Mouse (Mus musculus): ENCODE measurements around the gene Wfdc8. TPM values are rescaled to one million over a fixed set of nuclear protein-coding genes. Genes with fewer than 3 reads are reported as not detected.

Wfdc8 gene
- not detected in 2 replicates for polyA plus RNA-seq (2012)

DNA sequence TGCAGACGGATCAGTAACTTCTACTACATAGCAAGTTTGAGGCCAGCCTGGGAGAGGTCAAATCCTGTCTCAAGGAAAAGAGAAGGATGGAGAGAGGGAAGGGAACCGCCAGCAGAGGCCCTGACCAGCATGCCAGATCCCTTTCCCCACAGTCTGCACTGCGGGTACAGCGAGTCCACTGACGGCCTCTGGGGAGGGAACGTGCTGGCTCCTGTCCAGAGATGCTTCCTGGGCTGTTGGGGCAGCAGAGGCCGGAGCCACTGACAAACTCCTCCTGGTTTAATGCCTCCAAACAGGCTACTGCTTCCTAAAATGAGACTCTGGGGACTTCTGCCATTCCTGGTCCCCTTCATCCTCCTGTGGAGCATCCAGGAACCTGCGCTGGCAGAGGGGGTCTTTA lies at the start of gene Wfdc8, which contains the start of gene Wfdc6b:
Gene Wfdc8, minus strand, starts transcription at position 156 of the 400 bp plus-strand sequence.
Gene Wfdc6b, plus strand, starts transcription at position 52 of the 400 bp plus-strand sequence.

DNA sequence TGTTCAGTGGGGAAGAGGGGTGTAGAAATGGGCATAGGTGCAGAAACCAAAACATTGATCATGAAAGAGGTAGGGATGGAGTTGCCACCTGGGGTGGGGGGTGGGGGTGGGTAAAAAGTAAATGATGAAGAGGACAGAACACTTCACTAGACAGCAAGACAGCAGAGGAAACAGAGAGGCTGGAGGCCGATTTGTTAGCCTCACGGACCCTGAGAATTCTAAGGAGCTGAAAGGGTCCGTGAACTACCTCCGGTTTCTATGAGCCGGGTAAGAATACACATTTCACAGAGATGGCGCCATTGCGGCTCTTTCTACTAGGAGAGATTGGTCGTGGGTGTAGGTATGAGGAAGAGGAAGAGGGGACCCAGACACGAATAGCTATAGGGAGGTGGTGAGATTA lies 43.1 kb upstream of the Wfdc8 start, which contains the start of gene Wfdc9:
Gene Wfdc9, minus strand, starts transcription at position 101 of the 400 bp plus-strand sequence.

DNA sequence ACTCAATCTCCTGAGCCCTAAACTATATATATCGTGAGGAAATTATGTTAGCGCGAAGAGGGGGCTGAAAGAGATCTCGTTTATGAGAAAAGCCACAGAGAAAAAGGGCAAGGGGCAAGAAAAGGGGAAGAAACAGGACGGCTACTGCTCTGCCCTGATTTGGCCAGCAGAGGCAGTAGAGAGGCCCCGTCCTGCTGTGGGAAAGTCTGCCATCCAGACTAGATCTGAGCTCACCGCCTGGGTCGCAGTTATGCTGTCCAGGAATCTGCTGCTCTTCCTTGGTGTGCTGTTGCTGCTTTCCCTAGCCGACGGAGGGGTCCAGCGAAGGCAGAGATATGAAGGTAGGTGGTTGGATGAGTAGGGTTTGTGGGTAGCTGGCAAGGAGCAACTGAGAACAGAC lies 42.4 kb upstream of the Wfdc8 start, which contains the start of gene Wfdc10:
Gene Wfdc10, plus strand, starts transcription at position 189 of the 400 bp plus-strand sequence.

DNA sequence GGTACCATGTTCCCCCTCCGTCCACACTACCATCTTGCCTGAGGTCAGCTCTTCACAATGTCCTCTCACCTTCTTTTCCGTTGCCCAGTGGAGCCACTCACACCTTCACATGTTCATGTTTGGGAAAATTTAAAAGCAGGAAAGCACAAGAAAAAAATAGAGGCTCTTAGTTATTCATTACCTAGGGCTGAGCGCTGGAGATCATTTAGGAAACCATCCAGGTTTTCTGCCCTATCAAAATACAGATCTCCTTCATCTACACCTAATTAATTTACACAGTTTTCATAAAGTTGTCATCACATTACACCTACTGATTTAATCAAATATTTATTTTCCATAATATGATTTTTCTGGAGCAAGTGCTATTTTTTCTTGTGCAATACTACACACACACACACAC lies 25.3 kb upstream of the Wfdc8 start, which contains the start of gene Wfdc16:
Gene Wfdc16, minus strand, starts transcription at position 101 of the 400 bp plus-strand sequence.

DNA sequence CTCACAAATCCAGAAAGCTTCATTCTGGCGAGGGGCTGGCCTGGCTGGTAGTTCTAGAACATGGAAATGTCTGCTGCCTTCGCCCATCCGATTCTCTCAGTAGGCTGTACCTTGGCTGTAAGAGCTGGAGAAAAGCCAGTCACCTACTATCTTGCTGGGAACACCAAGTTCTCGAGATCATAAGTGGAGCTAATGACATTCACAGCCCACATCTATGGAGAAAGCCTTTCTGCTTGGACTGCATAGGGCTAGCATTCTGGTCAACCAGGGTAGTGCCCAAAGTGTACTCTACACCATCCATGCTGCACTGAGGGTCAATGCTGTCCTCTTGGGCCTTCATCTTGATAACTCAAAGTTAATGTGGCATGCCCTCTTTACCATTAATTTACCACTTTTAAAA lies 19.9 kb downstream of the Wfdc8 start, which contains the start of gene Eppin:
Gene Eppin, minus strand, starts transcription at position 101 of the 400 bp plus-strand sequence.

DNA sequence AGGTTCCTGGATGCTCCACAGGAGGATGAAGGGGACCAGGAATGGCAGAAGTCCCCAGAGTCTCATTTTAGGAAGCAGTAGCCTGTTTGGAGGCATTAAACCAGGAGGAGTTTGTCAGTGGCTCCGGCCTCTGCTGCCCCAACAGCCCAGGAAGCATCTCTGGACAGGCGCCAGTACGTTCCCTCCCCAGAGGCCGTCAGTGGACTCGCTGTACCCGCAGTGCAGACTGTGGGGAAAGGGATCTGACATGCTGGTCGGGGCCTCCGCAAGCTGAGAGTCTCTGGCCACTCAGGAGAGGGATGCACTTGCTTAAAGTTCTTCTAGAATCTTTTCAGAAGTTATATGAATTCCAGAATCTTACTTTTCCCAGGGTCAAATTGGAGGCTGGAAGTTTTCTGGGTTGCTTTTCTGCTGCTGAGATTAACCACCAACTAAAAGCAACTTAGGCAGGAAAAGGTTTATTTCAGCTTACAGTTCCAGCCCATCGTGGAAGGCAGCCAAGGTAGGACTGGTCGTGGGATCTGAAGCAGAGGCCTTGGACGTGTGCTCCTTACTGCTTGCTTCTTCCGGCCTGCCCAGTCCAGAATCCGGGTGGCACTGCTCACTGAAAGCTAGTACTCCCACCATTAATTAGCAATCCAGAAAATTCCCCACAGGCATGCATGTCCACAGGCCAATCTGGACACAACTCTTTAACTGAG lies 28.3 kb downstream of the Wfdc8 start, which contains the start of gene Wfdc6a:
Gene Wfdc6a, minus strand, starts transcription at position 423 of the 701 bp plus-strand sequence.

DNA sequence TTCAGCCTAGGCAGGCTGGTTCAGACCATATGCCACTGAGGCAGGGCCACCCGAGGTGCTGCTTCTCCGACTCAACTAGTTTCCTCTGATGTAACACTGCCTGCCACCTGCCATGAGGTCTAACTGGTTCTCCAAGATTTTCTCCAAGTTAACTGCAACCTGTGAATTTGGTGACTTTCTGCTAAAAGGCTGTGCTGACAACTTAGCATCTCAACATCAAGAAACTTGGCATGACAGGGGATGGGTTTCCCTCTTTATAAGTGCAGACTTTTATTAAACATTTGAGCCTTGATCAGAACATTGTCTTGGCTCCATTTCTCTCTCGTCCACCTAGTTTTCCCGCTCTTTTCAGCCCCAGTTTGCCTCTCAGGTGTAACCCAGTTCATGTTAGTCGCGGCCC lies 40.1 kb downstream of the Wfdc8 start, which contains the start of gene Spint3:
Gene Spint3, minus strand, starts transcription at position 101 of the 400 bp plus-strand sequence.

DNA sequence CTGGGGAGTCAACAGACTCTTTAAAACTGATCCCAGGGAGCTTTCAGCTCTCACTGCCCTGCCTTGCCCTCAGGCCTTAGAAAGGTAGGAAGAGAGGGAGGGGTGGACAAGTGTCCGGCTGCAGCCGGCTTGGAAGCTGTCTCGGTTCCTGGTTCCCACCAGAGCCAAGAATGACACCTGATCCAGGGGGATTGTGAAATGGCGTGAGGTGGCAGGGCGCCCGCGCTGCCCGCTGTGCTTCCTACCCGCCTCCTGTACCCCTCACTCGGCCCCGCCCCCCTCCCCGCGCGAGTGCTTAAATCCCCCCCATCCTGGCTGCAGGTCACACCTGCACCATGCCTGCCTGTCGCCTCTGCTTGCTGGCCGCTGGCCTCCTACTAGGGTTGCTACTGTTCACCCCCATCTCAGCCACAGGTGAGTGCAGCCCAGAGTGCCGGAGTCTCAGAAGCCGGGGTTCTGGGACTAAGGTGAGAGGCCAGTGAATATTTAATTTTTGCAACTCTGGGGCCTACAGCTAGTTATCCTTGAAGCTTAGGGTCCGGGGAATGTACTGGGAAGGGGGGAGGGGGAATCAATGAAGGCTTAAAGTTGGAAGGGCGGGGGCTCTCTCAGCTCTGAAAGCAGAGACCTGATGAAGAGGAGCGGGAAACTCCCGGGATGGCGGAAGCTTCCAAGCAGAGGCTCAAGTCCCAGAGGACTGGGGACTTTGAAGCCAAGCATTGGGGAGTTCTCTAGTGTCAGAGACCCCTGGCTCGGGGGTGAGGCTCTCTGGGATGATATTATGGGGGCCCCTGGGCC lies 50.8 kb downstream of the Wfdc8 start, which contains the start of gene Wfdc2:
Gene Wfdc2, plus strand, starts transcription at position 23 of the 798 bp plus-strand sequence.

Other genes starting within 250 kb of the Wfdc8 start
- 23.0 and 53.6 TPM in 2 replicates for gene Slpi, start 224.5 kb downstream of the Wfdc8 start, polyA plus RNA-seq (2012)
- not detected in 2 replicates for gene Rbpjl, start 210.5 kb downstream of the Wfdc8 start, polyA plus RNA-seq (2012)
- gene Matn4, start 208.5 kb downstream of the Wfdc8 start, polyA plus RNA-seq (2012) = 0.04 TPM in 1 of 2 replicates, not detected in the other
- 2.3 and 2.6 TPM in 2 replicates for gene Sdc4, start 169.7 kb downstream of the Wfdc8 start, polyA plus RNA-seq (2012)
- 121 and 142 TPM in 2 replicates for gene Sys1, start 156.7 kb downstream of the Wfdc8 start, polyA plus RNA-seq (2012)
- 1.2 and 2.3 TPM in 2 replicates for gene Gm20458, start 152.7 kb downstream of the Wfdc8 start, polyA plus RNA-seq (2012)
- gene Trp53tg5, start 139.9 kb downstream of the Wfdc8 start, polyA plus RNA-seq (2012) = not detected in 2 replicates
- 0.61 and 1.8 TPM in 2 replicates for gene Dbndd2, start 127.5 kb downstream of the Wfdc8 start, polyA plus RNA-seq (2012)
- gene Pigt, start 116.1 kb downstream of the Wfdc8 start, polyA plus RNA-seq (2012) = 231 and 267 TPM in 2 replicates
- 0.11 TPM in 1 of 2 replicates, not detected in the other for gene Wfdc2, start 51.2 kb downstream of the Wfdc8 start, polyA plus RNA-seq (2012)
- not detected in 2 replicates for gene Spint3, start 40.2 kb downstream of the Wfdc8 start, polyA plus RNA-seq (2012)
- gene Wfdc6a, start 28.2 kb downstream of the Wfdc8 start, polyA plus RNA-seq (2012) = not detected in 2 replicates
- not detected in 2 replicates for gene Eppin, start 20.0 kb downstream of the Wfdc8 start, polyA plus RNA-seq (2012)
- not detected in 2 replicates for gene Wfdc6b, start 104 bp downstream of the Wfdc8 start, polyA plus RNA-seq (2012)
- 0.17 TPM in 1 of 2 replicates, not detected in the other for gene Wfdc16, start 25.2 kb upstream of the Wfdc8 start, polyA plus RNA-seq (2012)
- gene Wfdc10, start 42.4 kb upstream of the Wfdc8 start, polyA plus RNA-seq (2012) = not detected in 2 replicates
- not detected in 2 replicates for gene Wfdc9, start 43.0 kb upstream of the Wfdc8 start, polyA plus RNA-seq (2012)
- not detected in 2 replicates for gene Wfdc11, start 60.5 kb upstream of the Wfdc8 start, polyA plus RNA-seq (2012)
- not detected in 2 replicates for gene Wfdc13, start 71.5 kb upstream of the Wfdc8 start, polyA plus RNA-seq (2012)
- gene Spint4, start 84.9 kb upstream of the Wfdc8 start, polyA plus RNA-seq (2012) = not detected in 2 replicates
- not detected in 2 replicates for gene Spint5, start 101.7 kb upstream of the Wfdc8 start, polyA plus RNA-seq (2012)
- not detected in 2 replicates for gene Wfdc3, start 132.3 kb upstream of the Wfdc8 start, polyA plus RNA-seq (2012)
- 90.1 and 113 TPM in 2 replicates for gene Dnttip1, start 132.4 kb upstream of the Wfdc8 start, polyA plus RNA-seq (2012)
- gene Ube2c, start 156.3 kb upstream of the Wfdc8 start, polyA plus RNA-seq (2012) = 64.0 and 94.6 TPM in 2 replicates
- gene Tnnc2, start 166.3 kb upstream of the Wfdc8 start, polyA plus RNA-seq (2012) = not detected in 2 replicates
- 5.4 and 5.6 TPM in 2 replicates for gene Snx21, start 172.2 kb upstream of the Wfdc8 start, polyA plus RNA-seq (2012)
- 62.8 and 69.5 TPM in 2 replicates for gene Acot8, start 191.3 kb upstream of the Wfdc8 start, polyA plus RNA-seq (2012)
- 0.36 and 0.44 TPM in 2 replicates for gene Zswim3, start 191.5 kb upstream of the Wfdc8 start, polyA plus RNA-seq (2012)
- gene Zswim1, start 209.1 kb upstream of the Wfdc8 start, polyA plus RNA-seq (2012) = 20.6 and 27.7 TPM in 2 replicates
- gene Spata25, start 214.9 kb upstream of the Wfdc8 start, polyA plus RNA-seq (2012) = 0.21 and 0.23 TPM in 2 replicates
- 364 and 538 TPM in 2 replicates for gene Ctsa, start 219.2 kb upstream of the Wfdc8 start, polyA plus RNA-seq (2012)
- gene Neurl2, start 219.8 kb upstream of the Wfdc8 start, polyA plus RNA-seq (2012) = 3.5 and 4.1 TPM in 2 replicates
- 0.16 and 0.51 TPM in 2 replicates for gene Pltp, start 244.1 kb upstream of the Wfdc8 start, polyA plus RNA-seq (2012)